11 mouse cellular contexts compared by ENCODE assay signal in genomic region chr9:21849691-21850677, GRCm38 (mm10). TPM values are rescaled to one million over a fixed set of nuclear protein-coding genes. Genes with fewer than 3 reads are reported as not detected.
A peak's percentile ranks its signal among the peaks of the same experiment; 100 is the strongest.
DNase-seq lines count a peak whose midpoint lies in the region; ATAC-seq lines count a peak whose summit lies in the region.
"Had no signal": no experiment of that assay in that cellular context is flagged by ENCODE, and none has a peak within 500 bp of the region (broad histone marks: within the 10 kb centered on the region; RNA-seq: fewer than 3 reads in every experiment).

No protein-coding gene starts in this region.

- no peak for DNase-seq in heart, postnatal 4 days
- no peak for DNase-seq in lung, postnatal 10 days
- no peak for DNase-seq in thymus, postnatal 36 days
- no peak for DNase-seq in left cerebral cortex, postnatal 36 days (ENCODE audit: low spot score in 2 of 2)
- DNase-seq: right cerebral cortex, adult 18-20 months; thymus, adult 2 months had no signal

- H3K4me2 ChIP-seq in heart, embryonic 11.5 days, result peak overlapping the region; percentile 81
- peak overlapping the region; percentile 86 for H3K4me2 ChIP-seq in lung, embryonic 15.5 days
- H3K4me2 ChIP-seq in intestine, embryonic 16.5 days (ENCODE audit: low read depth, low read length), result no peak overlapping the region
- H3K4me2 ChIP-seq in stomach, embryonic 14.5 days (replicated peaks; ENCODE audit: low read depth, low read length), result 0 out of 2 replicates have a peak overlapping the region, but pooled peaks have one; percentile 4
- H3K4me2 ChIP-seq: embryonic facial prominence, embryonic 15.5 days had no signal

- peaks cover 24% of the 10 kb centered on the region for H3K4me1 ChIP-seq in heart, embryonic 11.5 days (ENCODE audit: control insufficient read depth, insufficient read depth, low read length)
- peaks cover 67% of the 10 kb centered on the region for H3K4me1 ChIP-seq in lung, embryonic 15.5 days
- H3K4me1 ChIP-seq in intestine, embryonic 16.5 days (ENCODE audit: control insufficient read depth, insufficient read depth, low read length), result peaks cover 20% of the 10 kb centered on the region
- H3K4me1 ChIP-seq in stomach, embryonic 14.5 days (ENCODE audit: control insufficient read depth, insufficient read depth, low read length), result peaks cover 37% of the 10 kb centered on the region; the same call in 1 of the 2 replicates

- H3K9ac ChIP-seq in heart, embryonic 11.5 days (ENCODE audit: low read depth, low read length), result peak overlapping the region; percentile 35; the same call in 1 of the 2 replicates
- H3K9ac ChIP-seq in lung, embryonic 15.5 days, result no peak overlapping the region
- 0 out of 2 replicates have a peak overlapping the region, but pooled peaks have one; percentile 30 for H3K9ac ChIP-seq in intestine, embryonic 16.5 days (ENCODE audit: low read depth, low read length)
- H3K9ac ChIP-seq in stomach, embryonic 14.5 days (replicated peaks; ENCODE audit: low read depth, low read length), result no peak overlapping the region
- H3K9ac ChIP-seq: embryonic facial prominence, embryonic 15.5 days had no signal

- 60% methylated on average over 7 of the region's 7 CpGs for WGBS in heart, embryonic 11.5 days (ENCODE audit: insufficient replicate concordance)
- 49% methylated on average over 7 of the region's 7 CpGs for WGBS in lung, embryonic 15.5 days
- WGBS in intestine, embryonic 16.5 days, result 67% methylated on average over 7 of the region's 7 CpGs
- WGBS in stomach, embryonic 14.5 days, result 52% methylated on average over 7 of the region's 7 CpGs

- H3K27ac ChIP-seq in heart, embryonic 11.5 days (ENCODE audit: low read depth, low read length), result peak overlapping the region; percentile 65
- peak overlapping the region; percentile 64 for H3K27ac ChIP-seq in lung, embryonic 15.5 days
- H3K27ac ChIP-seq in intestine, embryonic 16.5 days (ENCODE audit: low read length), result 0 out of 2 replicates have a peak overlapping the region, but pooled peaks have one; percentile 22
- no peak overlapping the region for H3K27ac ChIP-seq in stomach, embryonic 14.5 days (ENCODE audit: low read length)

- no peak overlapping the region for H3K4me3 ChIP-seq in heart, embryonic 11.5 days (ENCODE audit: low read depth, low read length)
- 0 out of 2 replicates have a peak overlapping the region, but pooled peaks have one; percentile 69 for H3K4me3 ChIP-seq in lung, embryonic 15.5 days
- no peak overlapping the region for H3K4me3 ChIP-seq in intestine, embryonic 16.5 days (ENCODE audit: low read length)
- no peak overlapping the region for H3K4me3 ChIP-seq in stomach, embryonic 14.5 days (ENCODE audit: low read depth, low read length)
- H3K4me3 ChIP-seq: embryonic facial prominence, embryonic 15.5 days had no signal

- H3K9me3 ChIP-seq in heart, embryonic 11.5 days (replicated peaks; ENCODE audit: control insufficient read depth, low read length), result no peaks in the 10 kb centered on the region
- H3K9me3 ChIP-seq in lung, embryonic 15.5 days, result no peaks in the 10 kb centered on the region
- no peaks in the 10 kb centered on the region for H3K9me3 ChIP-seq in intestine, embryonic 16.5 days (ENCODE audit: control insufficient read depth, low read length)
- no peaks in the 10 kb centered on the region for H3K9me3 ChIP-seq in stomach, embryonic 14.5 days (ENCODE audit: control insufficient read depth, low read depth, low read length)
- H3K9me3 ChIP-seq: embryonic facial prominence, embryonic 15.5 days had no signal

- intact Hi-C loops in left cerebral cortex, postnatal 36 days (cut with DNase I), result no loop called here

- H3K27me3 ChIP-seq in heart, embryonic 11.5 days (ENCODE audit: control insufficient read depth, insufficient read depth, low read length), result no peaks in the 10 kb centered on the region
- no peaks in the 10 kb centered on the region for H3K27me3 ChIP-seq in lung, embryonic 15.5 days
- H3K27me3 ChIP-seq in intestine, embryonic 16.5 days (replicated peaks; ENCODE audit: control insufficient read depth, insufficient read depth, low read length), result no peaks in the 10 kb centered on the region
- H3K27me3 ChIP-seq in stomach, embryonic 14.5 days (ENCODE audit: control insufficient read depth, insufficient read depth, low read length), result no peaks in the 10 kb centered on the region
- H3K27me3 ChIP-seq: embryonic facial prominence, embryonic 15.5 days had no signal

- peaks cover 3% of the 10 kb centered on the region; the same call in 1 of the 2 replicates for H3K36me3 ChIP-seq in heart, embryonic 11.5 days (ENCODE audit: control insufficient read depth, insufficient read depth, low read length)
- peaks cover 12% of the 10 kb centered on the region for H3K36me3 ChIP-seq in lung, embryonic 15.5 days
- no peaks in the 10 kb centered on the region for H3K36me3 ChIP-seq in intestine, embryonic 16.5 days (ENCODE audit: control insufficient read depth, insufficient read depth, low read length)
- peaks cover 6% of the 10 kb centered on the region; the same call in 1 of the 2 replicates for H3K36me3 ChIP-seq in stomach, embryonic 14.5 days (ENCODE audit: control insufficient read depth, insufficient read depth, low read length)

- ATAC-seq in heart, embryonic 11.5 days (replicated peaks; ENCODE audit: insufficient number of reproducible peaks, low FRiP score, low TSS enrichment), result no peak
- ATAC-seq in lung, embryonic 15.5 days (ENCODE audit: borderline replicate concordance, extremely low read depth, low FRiP score, low TSS enrichment), result no peak
- no peak for ATAC-seq in intestine, embryonic 16.5 days
- ATAC-seq in stomach, embryonic 14.5 days (ENCODE audit: insufficient number of reproducible peaks, insufficient read depth, low FRiP score, low read depth), result no peak

RNA-seq across cellular contexts. Expression of gene Dock6, which starts 2.5 kb away (rescaled TPM):
- polyA plus RNA-seq in heart, embryonic 11.5 days (2014; fragmentation: Nextera tagmentation; extraction: Ambion mirVana), result 43.9 and 50.1 TPM in 2 replicates
- total RNA-seq in heart, postnatal 4 days (2021), result 10 to 100 TPM; 61.4 to 70.0 TPM
- polyA plus RNA-seq in lung, embryonic 15.5 days (2015; fragmentation: Nextera tagmentation; extraction: Ambion mirVana), result 62.0 and 68.0 TPM in 2 replicates
- 23.3 and 24.7 TPM in 2 replicates for polyA plus RNA-seq in intestine, embryonic 16.5 days (2015; fragmentation: Nextera tagmentation; extraction: Ambion mirVana)
- polyA plus RNA-seq in stomach, embryonic 14.5 days (2014; fragmentation: Nextera tagmentation; extraction: Ambion mirVana), result 39.8 and 45.1 TPM in 2 replicates
- 10 to 100 TPM; 11.4 to 18.8 TPM for total RNA-seq in left cerebral cortex, postnatal 36 days (2021)

RNA-seq across cellular contexts. Expression of gene Angptl8, which starts 14.7 kb away (rescaled TPM):
- 1.1 and 1.9 TPM in 2 replicates for polyA plus RNA-seq in heart, embryonic 11.5 days (2014; fragmentation: Nextera tagmentation; extraction: Ambion mirVana)
- not detected for total RNA-seq in heart, postnatal 4 days (2021)
- 2.1 and 2.3 TPM in 2 replicates for polyA plus RNA-seq in lung, embryonic 15.5 days (2015; fragmentation: Nextera tagmentation; extraction: Ambion mirVana)
- 17.3 and 18.4 TPM in 2 replicates for polyA plus RNA-seq in intestine, embryonic 16.5 days (2015; fragmentation: Nextera tagmentation; extraction: Ambion mirVana)
- 2.8 and 2.9 TPM in 2 replicates for polyA plus RNA-seq in stomach, embryonic 14.5 days (2014; fragmentation: Nextera tagmentation; extraction: Ambion mirVana)
- not detected for total RNA-seq in left cerebral cortex, postnatal 36 days (2021)

RNA-seq across cellular contexts. Expression of gene Kank2, which starts 51.4 kb away (rescaled TPM):
- 8.9 and 9.0 TPM in 2 replicates for polyA plus RNA-seq in heart, embryonic 11.5 days (2014; fragmentation: Nextera tagmentation; extraction: Ambion mirVana)
- total RNA-seq in heart, postnatal 4 days (2021), result 10 to 100 TPM; 50.7 to 53.7 TPM
- polyA plus RNA-seq in lung, embryonic 15.5 days (2015; fragmentation: Nextera tagmentation; extraction: Ambion mirVana), result 27.7 and 30.0 TPM in 2 replicates
- 9.7 and 9.9 TPM in 2 replicates for polyA plus RNA-seq in intestine, embryonic 16.5 days (2015; fragmentation: Nextera tagmentation; extraction: Ambion mirVana)
- 10.3 and 10.4 TPM in 2 replicates for polyA plus RNA-seq in stomach, embryonic 14.5 days (2014; fragmentation: Nextera tagmentation; extraction: Ambion mirVana)
- 1 to 10 TPM; 6.5 to 8.4 TPM for total RNA-seq in left cerebral cortex, postnatal 36 days (2021)

Comparison
In these comparisons a context has a peak if more than half of its experiments do, and no peak if none do; other contexts are left out.
1. H3K9ac ChIP-seq: peak in heart, embryonic 11.5 days (single experiment) and intestine, embryonic 16.5 days (single experiment); none in lung, embryonic 15.5 days (single experiment) and stomach, embryonic 14.5 days (single experiment).